Mouse (Mus musculus): ENCODE measurements at regions not wholly inside any gene's neighbourhood (a gene's known extent, or its start where the extent isn't known, plus 50 kb on each side); places are given as distances from the start of the nearest gene placed in this dataset.

DNA sequence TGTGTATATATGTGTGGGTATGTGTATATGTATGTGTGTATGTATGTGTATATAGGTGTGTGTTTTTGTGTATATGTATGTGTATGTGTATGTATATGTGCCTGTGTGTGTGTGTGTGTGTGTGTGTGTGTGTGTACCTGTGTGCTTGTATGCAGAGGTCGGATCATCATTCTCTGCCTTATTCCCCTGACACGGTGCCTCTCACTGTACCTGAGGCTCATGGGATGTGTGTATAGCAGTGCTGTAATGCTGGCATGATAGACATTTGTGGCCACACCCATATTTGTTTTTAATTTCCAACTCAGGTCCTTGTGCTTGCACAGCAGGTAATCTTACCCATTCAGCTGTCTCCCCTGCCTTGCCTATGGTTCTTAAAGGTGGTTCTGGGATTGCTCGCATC is 402.1 kb upstream of the Tmpo start:
- DNase-seq (ENCODE audit: low spot score) = no peak

- DNase-seq (ENCODE audit: low spot score) = no peak
These were observed 399.8 kb upstream of the Tmpo start for GRCm38 (mm10) chr10:91580959-91581358.

DNA sequence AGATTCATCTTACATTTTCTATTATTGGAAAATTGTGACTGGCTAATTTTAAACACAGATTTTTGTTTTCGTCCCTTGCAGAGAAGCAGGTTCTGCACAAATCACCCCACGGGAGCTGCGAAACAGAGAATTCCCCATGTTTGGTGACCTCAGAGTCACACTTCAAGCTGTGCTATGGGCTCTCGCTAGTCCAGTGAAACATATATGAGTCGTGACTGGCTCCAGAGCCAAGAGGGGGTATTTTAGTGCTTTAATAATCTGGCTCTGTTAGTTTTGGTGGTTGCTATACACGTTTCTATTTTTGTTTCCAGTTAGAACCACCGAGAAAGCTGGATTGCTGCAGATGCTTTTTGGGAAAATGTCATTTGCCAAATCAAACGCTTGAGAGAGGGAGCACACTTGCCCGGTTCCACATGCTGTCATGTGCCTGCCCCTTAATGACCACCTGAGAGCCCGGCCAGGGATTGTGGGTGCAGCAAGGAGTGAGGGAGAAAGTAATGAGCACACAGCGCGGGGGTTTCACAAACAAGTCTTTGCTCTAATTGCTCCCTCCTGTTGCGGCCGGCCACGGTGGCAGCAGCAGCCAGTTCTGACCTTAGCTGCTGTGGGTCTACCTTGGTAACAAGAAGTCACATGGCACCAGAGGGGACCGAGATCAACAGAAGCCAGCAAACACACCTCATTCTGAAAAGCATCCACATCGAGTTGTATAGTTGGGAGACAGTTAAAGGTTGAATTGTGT is 394.4 kb upstream of the Tmpo start:
- DNase-seq (ENCODE audit: low spot score) = no peak

- no peak for DNase-seq (ENCODE audit: low spot score)
These were observed 391.7 kb upstream of the Tmpo start for GRCm38 (mm10) chr10:91572796-91573195.

- no peak for DNase-seq (ENCODE audit: low spot score)
These were observed 387.9 kb upstream of the Tmpo start for GRCm38 (mm10) chr10:91569046-91569445.

DNA sequence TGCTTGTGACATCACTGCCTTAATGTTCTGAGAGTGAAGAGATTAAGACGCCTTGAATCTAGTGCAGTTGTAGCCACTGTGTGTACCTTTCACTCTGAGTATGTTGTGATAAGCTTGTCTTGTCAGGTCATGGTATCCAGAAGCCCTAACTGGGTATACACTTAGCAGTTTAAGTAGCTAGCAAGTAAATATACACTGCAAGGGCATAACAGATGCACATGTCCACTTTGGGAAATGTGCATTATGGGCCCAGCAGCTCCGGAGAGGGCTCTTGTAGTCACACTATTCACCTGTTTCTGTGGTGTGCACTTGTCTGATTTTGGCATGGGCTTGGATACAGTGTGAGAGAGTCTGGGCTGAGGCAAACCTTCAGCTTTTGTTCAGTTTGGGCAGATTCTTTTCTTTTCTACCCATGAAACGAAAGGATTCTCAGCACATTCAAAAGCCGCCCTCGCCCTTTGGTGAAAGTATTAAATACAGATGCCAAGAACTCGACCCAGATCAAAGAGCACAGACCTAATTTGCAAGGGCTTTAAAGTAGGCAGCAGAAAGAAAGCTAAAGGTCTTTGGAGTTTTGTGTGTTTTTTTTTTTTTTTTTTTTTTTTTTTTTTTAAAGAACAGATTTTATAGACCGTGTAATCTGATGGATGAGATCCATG is 385.1 kb upstream of the Tmpo start:
- DNase-seq (ENCODE audit: low spot score) = no peak

GRCm38 (mm10) chr10:91559307-91559706 is 378.2 kb upstream of the Tmpo start:
- DNase-seq (ENCODE audit: low spot score) = no peak

DNA sequence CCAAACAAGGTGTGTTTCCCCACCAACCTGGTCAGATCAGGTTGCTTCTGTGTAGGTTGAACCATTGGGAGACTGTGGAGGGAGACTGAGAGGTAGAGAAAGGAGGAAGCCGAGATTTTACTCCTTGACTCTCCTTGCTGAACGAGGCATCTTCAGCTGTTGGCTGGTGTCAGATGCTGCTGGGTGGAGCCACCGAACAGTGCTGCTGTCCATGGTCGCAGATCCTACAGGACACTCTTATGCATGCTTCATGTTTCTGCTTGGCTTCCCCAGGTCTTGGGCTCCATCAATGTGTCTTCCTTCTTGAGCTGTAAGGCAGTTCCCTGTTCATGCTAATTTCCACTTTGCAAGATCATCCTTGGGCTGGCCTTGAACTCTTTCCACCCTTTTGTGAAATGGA is 367.0 kb upstream of the Tmpo start:
- no peak for DNase-seq (ENCODE audit: low spot score)

DNA sequence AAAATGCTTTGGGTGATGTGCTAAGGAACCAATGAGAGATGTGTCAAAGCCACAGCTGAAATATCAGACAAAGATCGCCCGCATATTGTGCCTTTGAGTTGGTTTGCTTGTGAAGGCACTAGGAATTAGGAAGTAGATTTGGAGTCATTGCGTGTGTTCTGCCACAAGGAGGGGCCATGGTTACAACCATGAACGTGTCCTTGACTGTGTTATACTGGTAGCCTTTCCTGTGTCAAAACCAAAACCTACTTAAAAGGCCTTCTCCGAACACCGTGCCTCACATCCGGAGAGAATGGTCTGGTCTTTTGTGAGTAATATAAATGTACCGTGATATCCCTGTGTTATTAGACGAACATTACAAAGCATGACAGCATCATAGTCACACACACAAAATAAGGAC is 365.0 kb upstream of the Tmpo start:
- no peak for DNase-seq (ENCODE audit: low spot score)

DNA sequence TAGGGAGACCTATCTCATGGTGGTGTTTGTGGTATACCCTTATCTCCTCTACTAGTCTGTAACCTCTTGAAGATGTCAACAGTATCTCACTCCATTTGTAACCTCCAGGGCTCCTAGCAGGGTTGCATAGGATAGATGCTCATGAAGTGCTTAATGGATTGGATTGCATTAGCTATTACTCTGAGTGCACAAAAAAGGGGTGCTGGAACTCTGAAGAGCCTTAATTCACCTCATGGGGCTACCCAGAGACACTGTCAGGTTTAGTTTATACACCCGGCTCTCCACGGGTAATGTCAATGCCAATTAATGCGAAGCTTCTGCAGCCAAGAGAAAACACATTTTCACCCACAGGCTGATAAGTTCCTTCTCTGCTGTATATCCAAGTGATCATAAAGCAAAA is 364.3 kb upstream of the Tmpo start:
- DNase-seq (ENCODE audit: low spot score) = no peak

GRCm38 (mm10) chr10:91543167-91543918 is 362.2 kb upstream of the Tmpo start:
- DNase-seq (ENCODE audit: low spot score) = no peak

DNA sequence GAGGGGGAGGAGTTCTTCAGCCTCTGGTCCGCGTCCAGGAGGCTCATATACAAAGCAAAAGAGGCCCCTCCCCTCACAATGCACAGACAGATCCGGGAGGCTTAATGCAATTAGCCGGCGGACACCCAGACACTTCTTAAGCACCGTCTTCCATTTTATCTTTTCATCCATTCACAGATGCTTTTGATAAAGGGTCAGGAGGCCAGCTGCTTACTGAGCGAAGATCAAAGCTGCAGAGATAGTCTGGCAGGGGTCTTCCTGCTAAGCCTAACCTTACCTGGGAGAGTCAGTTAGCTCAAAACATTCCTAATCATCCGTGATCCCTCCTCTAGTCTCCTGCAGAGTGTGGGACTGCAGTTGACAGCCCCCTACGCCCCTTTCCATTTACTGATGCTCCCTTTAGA is 361.1 kb upstream of the Tmpo start:
- no peak for DNase-seq (ENCODE audit: low spot score)

GRCm38 (mm10) chr10:91537241-91537640 is 356.1 kb upstream of the Tmpo start:
- DNase-seq (ENCODE audit: low spot score) = no peak

GRCm38 (mm10) chr10:91535392-91535791 is 354.3 kb upstream of the Tmpo start:
- DNase-seq (ENCODE audit: low spot score) = no peak

GRCm38 (mm10) chr10:91528305-91528704 is 347.2 kb upstream of the Tmpo start:
- DNase-seq (ENCODE audit: low spot score) = no peak

DNA sequence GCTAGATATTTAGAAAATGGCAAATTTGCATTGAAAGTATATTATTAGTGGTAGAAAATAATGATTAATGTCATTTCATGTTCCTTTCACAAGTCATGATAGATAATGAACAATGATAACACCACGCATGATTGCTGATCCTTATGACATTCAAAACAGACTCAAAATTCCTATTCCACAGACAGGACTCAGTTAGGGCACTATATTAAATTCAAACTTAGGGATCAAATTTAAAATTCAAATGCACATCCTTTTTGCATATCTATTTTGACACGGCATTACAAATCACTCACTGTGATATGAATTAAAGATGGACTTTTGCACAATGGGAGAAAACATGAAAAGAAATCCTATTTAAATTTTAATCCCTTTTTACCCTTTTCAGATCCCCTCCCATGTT is 340.1 kb upstream of the Tmpo start:
- no peak for DNase-seq (ENCODE audit: low spot score)

DNA sequence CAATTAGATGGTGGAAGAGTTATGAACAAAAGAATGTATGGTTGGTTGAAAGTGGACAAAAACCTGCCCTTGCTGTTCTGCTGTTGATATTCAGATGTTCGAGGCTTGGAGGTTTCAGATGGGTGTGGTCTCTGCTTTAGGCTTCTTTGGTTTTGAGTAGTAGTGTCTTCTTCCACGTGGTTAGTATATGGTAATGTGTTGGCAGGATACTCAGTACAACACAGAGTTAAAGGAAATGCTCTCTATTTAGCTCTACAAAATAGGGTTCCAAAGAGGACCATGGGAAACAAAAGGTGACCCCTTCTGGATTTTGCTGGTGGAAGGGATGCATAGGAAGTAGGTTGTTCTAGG is 333.9 kb upstream of the Tmpo start:
- DNase-seq (ENCODE audit: low spot score) = no peak

GRCm38 (mm10) chr10:91514163-91515020 is 333.3 kb upstream of the Tmpo start:
- no peak for DNase-seq (ENCODE audit: low spot score)

GRCm38 (mm10) chr10:91507038-91507437 is 325.9 kb upstream of the Tmpo start:
- DNase-seq (ENCODE audit: low spot score) = no peak

DNA sequence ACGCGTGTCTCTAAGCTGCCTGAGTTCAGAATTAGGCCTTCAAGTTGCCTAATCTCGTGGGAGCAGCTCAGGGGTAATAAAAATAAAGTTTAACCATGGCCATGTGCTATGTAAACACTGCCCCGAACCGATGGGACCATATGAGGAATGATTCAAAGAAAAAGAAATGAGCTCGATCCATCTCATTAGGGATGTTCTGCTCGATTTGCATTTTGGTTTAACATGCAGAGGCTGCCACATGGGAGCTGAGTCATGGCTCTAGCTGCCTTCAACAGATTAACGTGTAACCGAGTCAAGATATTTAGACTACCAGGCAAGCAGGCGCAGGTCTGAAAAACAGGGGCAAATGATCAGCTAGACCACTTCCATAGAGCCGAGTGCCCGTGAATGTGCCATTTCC is 323.8 kb upstream of the Tmpo start:
- DNase-seq (ENCODE audit: low spot score) = no peak

DNA sequence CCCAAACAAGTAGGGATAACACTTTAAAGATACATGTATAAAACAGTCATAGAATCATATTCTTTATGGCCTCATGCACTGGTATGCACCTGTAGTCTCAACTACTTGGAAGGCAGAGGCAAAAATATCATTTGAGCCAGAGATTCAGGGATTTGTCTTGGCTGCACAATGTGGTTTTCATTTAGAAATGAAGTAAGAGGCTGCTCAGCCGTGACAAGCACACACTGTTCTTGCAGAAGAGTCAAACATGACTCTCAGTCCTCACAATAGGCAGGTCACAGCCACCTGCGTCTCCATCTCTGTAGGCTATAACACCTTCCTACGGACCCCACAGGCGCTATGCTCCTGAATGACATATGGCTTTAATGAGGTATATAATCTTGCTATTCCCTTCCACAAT is 317.4 kb upstream of the Tmpo start:
- peak; percentile 5 for DNase-seq (ENCODE audit: low spot score)

DNA sequence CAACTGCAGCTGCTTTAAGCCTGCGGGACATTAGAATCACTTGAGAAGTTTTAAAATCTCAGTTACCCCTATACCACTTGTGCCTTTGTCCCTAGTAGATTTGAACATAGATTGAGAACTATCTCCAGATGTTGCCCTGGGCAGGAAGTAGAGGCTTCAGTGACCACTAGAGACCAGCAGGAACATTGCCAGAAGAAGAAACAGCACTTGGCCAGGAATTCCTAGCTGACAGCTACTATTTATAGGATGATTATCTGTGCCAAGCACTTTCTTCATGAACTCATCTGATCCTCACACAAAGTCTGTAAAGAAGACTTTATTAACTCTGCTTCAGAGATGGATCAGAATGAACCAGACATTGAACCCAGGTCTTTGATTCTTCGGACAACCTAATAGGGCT is 283.6 kb upstream of the Tmpo start:
- no peak for DNase-seq (ENCODE audit: low spot score)
